ENCODE assay signal across 2 mouse cellular contexts in genomic region chr11:98944897-98945604, GRCm38 (mm10).
TF ChIP-seq lines count a peak whose summit lies in the region.

No protein-coding gene starts in this region.

TF ChIP-seq in CH12.LX, 34 proteins besides CTCF, POLR2A, EP300 and RAD21 (continued from another document):
- TF ChIP-seq MEF2A (IDR thresholded peaks at IDR 0.05; ENCODE audit: borderline replicate concordance, low read depth, low read length), result 0 out of 2 replicates have a peak, but pooled peaks have one; percentile 3
- TF ChIP-seq CHD1 (IDR thresholded peaks at IDR 0.05; ENCODE audit: low read depth, low read length), result no peak

TF ChIP-seq in myocyte, 11 proteins besides CTCF, POLR2A, EP300 and RAD21 (continued from another document):
- TF ChIP-seq MYOG (IDR thresholded peaks at IDR 0.05; ENCODE audit: control insufficient read depth in 1 of 3, insufficient read depth in 1 of 3, insufficient read length in 2 of 3, low read depth in 2 of 3), result no peak
- no peak for TF ChIP-seq CEBPB (IDR thresholded peaks at IDR 0.05; ENCODE audit: insufficient read depth, poor library complexity, severe bottlenecking)
- TF ChIP-seq MYOD1 (IDR thresholded peaks at IDR 0.05; ENCODE audit: control insufficient read depth in 1 of 3, insufficient read length in 2 of 3, low read depth in 2 of 3), result no peak
- no peak for TF ChIP-seq REST (IDR thresholded peaks at IDR 0.05; ENCODE audit: insufficient read depth, insufficient read length)
- TF ChIP-seq POLR2AphosphoS2 (IDR thresholded peaks at IDR 0.05; ENCODE audit: insufficient read length, low read depth), result no peak
- TF ChIP-seq USF1 (IDR thresholded peaks at IDR 0.05; ENCODE audit: low read depth), result no peak
